Mouse (Mus musculus) megakaryocyte, adult 5-6 weeks (primary cell): Measurements from ENCODE around the gene Mapkapk2. TPM values are rescaled to one million over a fixed set of nuclear protein-coding genes. Genes with fewer than 3 reads are reported as not detected.

Source experiments
- ATAC-seq: 2 replicates; pipeline ENCODE4 v1.8.0; 2016; ENCODE audit warnings: mild to moderate bottlenecking, inconsistent platforms; ENCODE audit not compliant: poor library complexity, severe bottlenecking
- total RNA-seq, 2 experiments: library from RNA; stranded (forward) in 1 of 2; stranded (reverse) in 1 of 2; fragments of 153-499, 151-499 nt in 1 of 2; fragments of 221-1000, 200-1000 nt in 1 of 2; gene quantifications; 2 replicates each; pipeline versions ENCODE4 v1.2.3 to v1.2.4; 2015 to 2017

Mapkapk2 gene
- total RNA-seq, 2 experiments from 2014 or later: 215 to 216 TPM

- peak; percentile 63 for ATAC-seq
These were observed 44.4 kb downstream of the Mapkapk2 start for GRCm38 (mm10) chr1:131053239-131053638.

- no peak for ATAC-seq
These were observed 46.6 kb downstream of the Mapkapk2 start for GRCm38 (mm10) chr1:131051073-131051472.

- ATAC-seq: no peak
These were observed 47.0 kb downstream of the Mapkapk2 start for GRCm38 (mm10) chr1:131050617-131051016.

- no peak for ATAC-seq
These were observed 47.6 kb downstream of the Mapkapk2 start for GRCm38 (mm10) chr1:131050011-131050410.

GRCm38 (mm10) chr1:131049361-131049806 is 48.2 kb downstream of the Mapkapk2 start:
- ATAC-seq: no peak

- ATAC-seq: no peak
These were observed 48.7 kb downstream of the Mapkapk2 start for GRCm38 (mm10) chr1:131048946-131049345.

GRCm38 (mm10) chr1:131048121-131048863 is 49.3 kb downstream of the Mapkapk2 start:
- no peak for ATAC-seq

GRCm38 (mm10) chr1:131046607-131047006 is 51.0 kb downstream of the Mapkapk2 start:
- no peak for ATAC-seq

GRCm38 (mm10) chr1:131045723-131046355 is 51.8 kb downstream of the Mapkapk2 start:
- ATAC-seq: no peak

GRCm38 (mm10) chr1:131043636-131044035 is 54.0 kb downstream of the Mapkapk2 start:
- no peak for ATAC-seq

GRCm38 (mm10) chr1:131042721-131043120 is 54.9 kb downstream of the Mapkapk2 start:
- no peak for ATAC-seq

GRCm38 (mm10) chr1:131042263-131042662 is 55.4 kb downstream of the Mapkapk2 start:
- ATAC-seq: no peak

- ATAC-seq: no peak
These were observed 58.1 kb downstream of the Mapkapk2 start for GRCm38 (mm10) chr1:131039479-131039878.

GRCm38 (mm10) chr1:131038415-131039017 is 59.1 kb downstream of the Mapkapk2 start:
- ATAC-seq: no peak

GRCm38 (mm10) chr1:131038001-131038400 is 59.6 kb downstream of the Mapkapk2 start:
- ATAC-seq: peak; percentile 93

- ATAC-seq: no peak
These were observed 66.4 kb downstream of the Mapkapk2 start for GRCm38 (mm10) chr1:131031267-131031666.

GRCm38 (mm10) chr1:131030261-131030660 is 67.4 kb downstream of the Mapkapk2 start:
- no peak for ATAC-seq

GRCm38 (mm10) chr1:131029215-131029614 is 68.4 kb downstream of the Mapkapk2 start:
- ATAC-seq: no peak

GRCm38 (mm10) chr1:131025843-131026190 is 71.8 kb downstream of the Mapkapk2 start:
- ATAC-seq: peak; percentile 63

- no peak for ATAC-seq
These were observed 72.5 kb downstream of the Mapkapk2 start for GRCm38 (mm10) chr1:131024900-131025842.
